Mouse (Mus musculus): ENCODE data around the gene Hectd4. TPM values are rescaled to one million over a fixed set of nuclear protein-coding genes. Genes with fewer than 3 reads are reported as not detected.
"Not testable (repeated sequence)": the region's sequence is repeated elsewhere in the genome, so short reads cannot be mapped to it uniquely, and the experiment has no call there.

Hectd4 gene
- total RNA-seq, 4 experiments from 2014 or later: 12.3 to 16.7 (median 13.9) TPM

- DNase-seq (ENCODE audit: low spot score in 2 of 2): no peak
Observed at GRCm38 (mm10) chr5:121342490-121342889, 122.5 kb downstream of the Hectd4 start.

GRCm38 (mm10) chr5:121343997-121344396, 124.0 kb downstream of the Hectd4 start:
- no peak for DNase-seq (ENCODE audit: low spot score in 2 of 2)

GRCm38 (mm10) chr5:121359229-121359628, 139.2 kb downstream of the Hectd4 start:
- DNase-seq (ENCODE audit: low spot score in 2 of 2): no peak

- peak; percentile 17 to 41 for DNase-seq (ENCODE audit: low spot score in 2 of 2)
Observed at GRCm38 (mm10) chr5:121361696-121362095, 141.7 kb downstream of the Hectd4 start.

- DNase-seq (ENCODE audit: low spot score in 2 of 2): peak in 1 of 2 experiments; percentile 21
Observed at GRCm38 (mm10) chr5:121363441-121363840, 143.4 kb downstream of the Hectd4 start.

GRCm38 (mm10) chr5:121366449-121367225, 146.6 kb downstream of the Hectd4 start:
- DNase-seq (ENCODE audit: low spot score in 2 of 2): no peak

GRCm38 (mm10) chr5:121367255-121367654, 147.2 kb downstream of the Hectd4 start:
- DNase-seq (ENCODE audit: low spot score in 2 of 2): no peak

- no peak for DNase-seq (ENCODE audit: low spot score in 2 of 2)
Observed at GRCm38 (mm10) chr5:121371712-121372111, 151.7 kb downstream of the Hectd4 start.

- no peak for DNase-seq (ENCODE audit: low spot score in 2 of 2)
Observed at GRCm38 (mm10) chr5:121374790-121375189, 154.8 kb downstream of the Hectd4 start.

GRCm38 (mm10) chr5:121376972-121377371, 157.0 kb downstream of the Hectd4 start:
- DNase-seq (ENCODE audit: low spot score in 2 of 2): not testable (repeated sequence)

GRCm38 (mm10) chr5:121378678-121379256, 158.7 kb downstream of the Hectd4 start:
- peak in 1 of 2 experiments; percentile 24 for DNase-seq (ENCODE audit: low spot score in 2 of 2)

- no peak for DNase-seq (ENCODE audit: low spot score in 2 of 2)
Observed at GRCm38 (mm10) chr5:121380692-121381091, 160.7 kb downstream of the Hectd4 start.

GRCm38 (mm10) chr5:121383857-121384756, 164.1 kb downstream of the Hectd4 start:
- DNase-seq (ENCODE audit: low spot score in 2 of 2): no peak

- no peak for DNase-seq (ENCODE audit: low spot score in 2 of 2)
Observed at GRCm38 (mm10) chr5:121384757-121385460, 164.9 kb downstream of the Hectd4 start.

GRCm38 (mm10) chr5:121385461-121386119, 165.6 kb downstream of the Hectd4 start, which contains the start of gene Trafd1:
Gene Trafd1 (minus strand): TSS chr5:121385632.
- DNase-seq (ENCODE audit: low spot score in 2 of 2): peak; percentile 92 to 96

- DNase-seq (ENCODE audit: low spot score in 2 of 2): no peak
Observed at GRCm38 (mm10) chr5:121386120-121386909, 166.3 kb downstream of the Hectd4 start.

GRCm38 (mm10) chr5:121387126-121387525, 167.1 kb downstream of the Hectd4 start:
- DNase-seq (ENCODE audit: low spot score in 2 of 2): no peak

GRCm38 (mm10) chr5:121389106-121389505, 169.1 kb downstream of the Hectd4 start:
- no peak for DNase-seq (ENCODE audit: low spot score in 2 of 2)

- DNase-seq (ENCODE audit: low spot score in 2 of 2): no peak
Observed at GRCm38 (mm10) chr5:121389691-121390090, 169.7 kb downstream of the Hectd4 start.
